Mouse (Mus musculus) frontal cortex, postnatal 36 days (tissue): ENCODE measurements around the gene Mrpl22.
"Not testable (repeated sequence)": the region's sequence is repeated elsewhere in the genome, so short reads cannot be mapped to it uniquely, and the experiment has no call there.

Source experiments
- DNase-seq, 2 experiments: peaks; one replicate each; pipeline ENCODE4 v3.0.0; 2022; ENCODE audit warnings: low spot score in 2 of 2

Gene Mrpl22

GRCm38 (mm10) chr11:58180756-58181155 lies 9.3 kb downstream of the Mrpl22 start:
- no peak for DNase-seq

- DNase-seq = no peak
Measured at GRCm38 (mm10) chr11:58183579-58183978, 12.1 kb downstream of the Mrpl22 start.

DNA sequence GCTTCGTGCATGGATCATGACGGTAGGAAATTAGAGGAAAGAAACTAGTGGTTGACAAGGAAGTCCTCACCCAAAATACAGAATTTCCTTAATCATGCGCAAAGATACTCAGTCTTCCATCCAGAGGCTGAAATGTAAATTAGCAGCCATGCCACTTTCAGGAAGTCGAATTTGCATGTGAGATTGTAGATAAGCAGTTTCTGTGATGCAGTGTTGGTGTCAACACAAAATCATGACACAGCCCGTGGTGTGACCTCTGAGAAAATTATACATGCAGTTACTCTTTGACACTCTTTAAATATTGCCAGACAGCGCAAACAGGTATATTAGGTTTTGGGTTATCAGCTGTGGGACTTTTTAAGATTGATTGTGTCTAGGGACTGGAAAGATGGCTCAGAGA lies 18.2 kb downstream of the Mrpl22 start:
- DNase-seq = no peak

DNA sequence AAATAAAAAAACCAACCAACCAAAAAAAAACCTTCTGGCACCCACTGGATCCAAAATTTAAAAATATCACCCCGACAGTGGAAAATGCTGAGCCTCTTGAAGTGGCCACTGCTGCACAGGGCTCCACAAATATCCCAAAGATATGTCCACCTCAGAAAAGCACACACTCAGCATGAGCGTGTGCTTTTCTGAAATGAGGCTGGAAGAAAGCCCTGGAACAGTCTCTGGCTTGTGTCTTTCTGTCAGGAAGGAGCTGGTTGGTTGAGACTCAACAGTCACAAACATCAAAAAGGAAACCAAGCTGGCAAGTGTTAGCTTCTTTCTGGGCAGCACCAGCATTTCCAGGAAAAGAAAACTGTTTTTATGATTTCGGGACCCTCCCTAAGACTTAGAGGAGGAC lies 21.9 kb downstream of the Mrpl22 start:
- peak in 1 of 2 experiments; percentile 17 for DNase-seq

- DNase-seq = no peak
Measured at GRCm38 (mm10) chr11:58193860-58194520, 22.5 kb downstream of the Mrpl22 start.

DNA sequence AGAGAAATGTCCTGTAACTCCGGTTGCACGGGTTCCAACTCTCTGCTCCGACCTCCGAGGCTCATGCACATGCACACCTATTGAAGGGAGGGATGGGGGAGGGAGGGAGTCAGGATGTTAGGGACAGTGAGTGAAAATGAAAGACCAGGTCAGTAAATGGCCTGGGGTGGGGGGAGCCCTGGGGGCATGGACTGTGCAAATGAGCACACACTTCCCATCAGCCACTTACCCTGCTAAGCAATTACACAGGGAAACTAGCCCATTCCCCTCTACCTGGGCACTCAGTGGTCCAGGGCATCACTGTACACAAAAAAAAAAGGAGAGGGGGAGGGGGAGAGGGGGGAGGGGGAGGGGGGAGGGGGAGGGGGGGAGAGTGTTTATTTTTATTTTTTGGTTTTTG lies 27.2 kb downstream of the Mrpl22 start:
- DNase-seq = no peak

- DNase-seq = peak; percentile 45 to 50
Measured at GRCm38 (mm10) chr11:58199229-58200037, 28.0 kb downstream of the Mrpl22 start, which contains the start of the genes Igtp and Irgm2. TSS of gene Igtp (plus strand) at chr11:58199556. TSS of gene Irgm2 (plus strand) at chr11:58199618.

- DNase-seq = no peak
Measured at GRCm38 (mm10) chr11:58200226-58200625, 28.8 kb downstream of the Mrpl22 start.

- DNase-seq = no peak
Measured at GRCm38 (mm10) chr11:58201052-58201451, 29.6 kb downstream of the Mrpl22 start.

DNA sequence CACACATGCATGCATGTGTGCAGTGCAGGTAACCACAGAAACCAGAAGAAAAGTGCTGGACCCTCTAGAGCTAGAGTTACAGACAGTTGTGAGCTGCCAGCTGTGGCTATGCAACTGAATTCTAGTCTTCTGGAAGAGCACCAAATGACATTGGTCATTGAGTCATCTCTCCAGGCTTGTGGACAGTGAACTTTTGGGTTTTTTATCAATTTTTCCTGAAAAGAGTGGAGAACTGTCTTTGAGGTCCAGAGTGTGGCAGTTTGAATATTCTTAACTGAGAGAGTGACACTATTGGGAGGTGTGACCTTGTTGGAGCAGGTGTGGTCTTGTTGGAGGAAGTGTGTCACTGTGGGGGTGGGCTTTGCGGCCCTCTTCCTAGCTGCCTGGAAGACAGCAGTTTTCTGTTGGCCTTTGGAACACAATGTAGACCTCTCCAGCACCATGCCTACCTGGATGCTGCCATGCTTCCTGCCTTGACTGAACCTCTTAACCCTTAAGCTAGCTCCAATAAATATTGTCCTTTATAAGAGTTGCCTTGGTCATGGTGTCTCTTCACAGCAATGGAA lies 38.9 kb downstream of the Mrpl22 start:
- no peak for DNase-seq

DNA sequence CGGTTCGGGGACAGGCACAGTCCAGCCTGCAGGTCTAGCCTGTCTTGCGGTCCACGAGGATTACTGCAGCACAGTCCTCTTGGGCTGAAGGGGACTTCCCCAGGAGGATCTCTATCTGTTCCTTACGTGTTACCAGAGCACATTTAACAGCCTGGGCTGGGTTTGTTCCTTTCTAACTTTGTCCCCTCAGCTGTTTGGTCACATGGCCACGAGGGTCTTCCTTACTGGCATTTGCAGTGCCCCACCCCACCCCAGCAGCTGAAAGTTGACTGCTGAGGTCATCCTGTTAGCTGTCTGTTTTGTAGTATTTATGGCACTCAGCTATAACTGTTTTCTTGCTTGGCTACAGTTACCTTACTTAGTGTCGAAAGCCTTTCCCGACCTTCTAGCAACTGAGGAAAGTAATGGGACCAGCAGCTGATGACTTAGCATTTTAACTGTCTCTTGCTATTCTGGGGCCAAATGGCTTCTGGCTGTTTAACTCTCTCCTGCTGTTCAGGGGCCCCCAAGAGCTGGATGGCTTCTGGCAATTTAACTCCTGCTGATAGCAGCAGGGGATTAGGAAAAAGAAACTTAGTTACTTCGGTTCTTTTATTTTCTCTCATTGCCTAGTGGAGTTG lies 39.7 kb downstream of the Mrpl22 start:
- DNase-seq = no peak

- DNase-seq = no peak
Measured at GRCm38 (mm10) chr11:58211682-58212067, 40.2 kb downstream of the Mrpl22 start.

DNA sequence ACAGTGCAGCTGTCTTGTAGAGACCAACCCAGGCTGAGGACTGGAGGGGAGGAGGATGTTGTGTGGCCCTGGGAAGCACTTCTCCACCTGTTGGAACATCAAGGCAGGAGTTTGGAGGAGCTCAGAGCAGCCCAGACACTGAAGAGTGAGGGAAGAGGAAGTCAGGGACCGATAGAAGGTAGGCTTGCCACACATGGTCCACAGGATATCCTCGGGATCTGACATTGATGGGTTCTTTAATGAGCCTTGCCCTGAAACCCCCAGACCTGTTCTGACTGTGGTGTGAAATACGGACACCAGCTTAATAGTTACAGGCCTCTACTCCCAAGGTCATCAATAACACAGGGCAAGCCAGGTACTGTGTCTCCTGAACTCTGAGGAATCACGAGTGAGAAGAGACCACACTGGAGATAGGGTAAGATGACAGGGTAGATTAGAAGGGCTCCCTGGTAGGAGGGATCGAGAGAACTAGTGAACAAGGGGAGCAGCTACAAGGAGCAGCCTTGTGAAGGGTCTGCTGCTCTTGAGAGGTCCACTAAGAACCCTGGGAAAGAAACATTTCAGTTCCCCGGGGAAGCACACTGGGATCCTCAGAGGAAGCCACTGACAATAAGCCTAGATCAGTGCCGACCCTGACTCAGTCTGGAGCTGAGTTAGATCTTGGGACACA lies 42.3 kb downstream of the Mrpl22 start:
- DNase-seq = no peak

GRCm38 (mm10) chr11:58214391-58215048 lies 43.1 kb downstream of the Mrpl22 start:
- DNase-seq = peak; percentile 29 to 30

DNA sequence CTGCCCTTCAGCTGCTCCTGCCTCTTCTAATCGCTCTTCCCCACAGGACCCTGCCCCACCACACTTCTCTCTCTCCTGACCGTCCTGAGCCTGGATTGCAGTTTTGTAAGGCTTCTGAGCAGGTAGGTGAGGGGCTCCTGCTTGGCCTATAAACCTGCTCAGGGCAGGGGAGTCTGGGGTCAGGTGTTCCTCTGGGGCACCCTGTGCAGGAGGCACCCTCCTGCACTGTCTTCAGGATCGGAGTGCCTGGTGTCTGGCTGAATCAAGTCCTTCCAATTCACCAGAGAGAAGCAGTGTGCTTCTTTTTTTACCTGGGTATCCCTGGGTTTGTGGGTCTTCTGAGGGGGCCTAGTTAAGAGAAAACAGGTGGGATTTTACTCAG lies 43.6 kb downstream of the Mrpl22 start:
- not testable (repeated sequence) for DNase-seq

- DNase-seq = no peak
Measured at GRCm38 (mm10) chr11:58215814-58216213, 44.4 kb downstream of the Mrpl22 start.

GRCm38 (mm10) chr11:58216823-58217222 lies 45.4 kb downstream of the Mrpl22 start:
- no peak for DNase-seq

DNA sequence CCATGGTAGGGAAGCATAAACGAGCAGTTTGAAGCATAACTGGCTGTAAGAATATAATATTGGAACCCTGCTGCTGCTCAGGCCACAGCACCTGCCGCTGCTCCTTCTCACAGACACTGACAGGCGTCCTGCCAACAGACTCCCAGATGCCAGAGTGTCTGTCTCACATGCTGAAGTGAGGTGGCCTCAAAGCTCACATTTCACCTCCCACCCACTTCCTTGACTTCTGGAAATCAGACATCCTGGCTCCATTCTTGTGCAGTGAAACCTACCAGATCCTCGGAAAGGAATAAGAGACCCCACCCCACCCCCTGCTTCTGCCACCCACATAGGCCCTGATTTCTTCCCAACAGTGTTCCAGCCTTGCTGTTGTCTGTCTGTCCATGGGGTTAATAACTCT lies 52.3 kb downstream of the Mrpl22 start:
- no peak for DNase-seq

DNA sequence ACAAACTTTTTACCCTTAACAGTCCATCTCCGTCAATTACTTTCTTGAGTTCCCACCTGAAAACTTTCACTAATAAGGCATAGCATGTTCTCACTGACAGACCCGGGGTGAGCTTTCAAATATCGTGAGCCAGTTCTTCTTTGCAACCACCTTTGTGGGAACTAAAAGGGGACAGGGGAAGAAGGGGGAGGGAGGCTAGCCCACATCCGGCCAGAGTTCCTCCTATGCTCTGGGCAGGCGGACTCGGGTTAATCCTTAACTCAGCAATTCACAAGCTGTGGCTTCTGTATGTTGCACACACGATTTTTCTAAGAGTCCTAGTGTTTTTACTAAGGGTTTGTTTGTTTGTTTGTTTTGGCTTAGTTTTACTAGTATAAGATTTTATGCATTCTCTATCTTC lies 52.9 kb downstream of the Mrpl22 start:
- peak; percentile 6 to 9 for DNase-seq

DNA sequence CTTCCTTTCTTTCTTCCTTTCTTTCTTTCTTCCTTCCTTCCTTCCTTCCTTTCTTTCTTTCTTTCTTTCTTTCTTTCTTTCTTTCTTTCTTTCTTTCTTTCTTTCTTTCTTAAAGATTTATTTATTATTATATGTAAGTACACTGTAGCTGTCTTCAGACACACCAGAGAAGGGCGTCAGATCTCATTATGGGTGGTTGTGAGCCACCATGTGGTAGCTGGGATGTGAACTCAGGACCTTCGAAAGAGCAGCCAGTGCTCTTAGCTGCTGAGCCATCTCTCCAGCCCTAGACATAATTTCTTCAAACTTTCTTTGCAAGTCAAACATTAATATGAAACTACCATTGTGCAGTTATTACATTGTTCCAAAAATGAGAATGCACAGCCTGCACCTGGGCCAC lies 53.4 kb downstream of the Mrpl22 start:
- DNase-seq = not testable (repeated sequence)

GRCm38 (mm10) chr11:58225655-58226054 lies 54.2 kb downstream of the Mrpl22 start:
- DNase-seq = peak; percentile 54 to 74
